Mouse (Mus musculus): ENCODE measurements around the gene Gata2.
"Not testable (repeated sequence)": the region's sequence is repeated elsewhere in the genome, so short reads cannot be mapped to it uniquely, and the experiment has no call there.

The Gata2 gene

GRCm38 (mm10) chr6:88193433-88194052 is at the start of gene Gata2:
TSS of gene Gata2 (plus strand) at chr6:88193891.
- no peak for DNase-seq

GRCm38 (mm10) chr6:88145793-88146192 is 47.9 kb upstream of the Gata2 start:
- no peak for DNase-seq

DNA sequence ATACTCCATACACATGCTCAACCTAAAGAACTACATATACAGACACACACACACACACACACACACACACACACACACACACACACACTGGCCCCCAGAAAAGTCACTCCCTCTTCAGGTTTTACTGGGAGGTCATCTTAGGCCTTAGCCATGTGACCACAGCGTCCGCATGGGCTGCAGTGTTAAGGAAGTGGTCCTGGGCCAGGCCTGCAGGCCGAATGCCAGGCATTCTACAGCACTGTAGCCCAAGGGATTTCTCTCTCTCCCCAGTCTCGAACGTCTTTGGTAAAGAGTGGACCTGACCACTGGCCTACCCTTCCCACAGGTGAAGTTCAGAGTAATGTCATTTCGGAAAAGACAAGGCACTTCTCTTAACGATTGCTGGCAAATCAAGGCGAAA is 47.1 kb upstream of the Gata2 start:
- no peak for DNase-seq

- DNase-seq = no peak
These were observed 46.2 kb upstream of the Gata2 start for GRCm38 (mm10) chr6:88147411-88148003.

- DNase-seq = no peak
These were observed 42.4 kb upstream of the Gata2 start for GRCm38 (mm10) chr6:88151335-88151734.

GRCm38 (mm10) chr6:88152127-88152705 is 41.5 kb upstream of the Gata2 start:
- no peak for DNase-seq

- no peak for DNase-seq
These were observed 40.7 kb upstream of the Gata2 start for GRCm38 (mm10) chr6:88152979-88153378.

GRCm38 (mm10) chr6:88155614-88156013 is 38.1 kb upstream of the Gata2 start:
- not testable (repeated sequence) for DNase-seq

DNA sequence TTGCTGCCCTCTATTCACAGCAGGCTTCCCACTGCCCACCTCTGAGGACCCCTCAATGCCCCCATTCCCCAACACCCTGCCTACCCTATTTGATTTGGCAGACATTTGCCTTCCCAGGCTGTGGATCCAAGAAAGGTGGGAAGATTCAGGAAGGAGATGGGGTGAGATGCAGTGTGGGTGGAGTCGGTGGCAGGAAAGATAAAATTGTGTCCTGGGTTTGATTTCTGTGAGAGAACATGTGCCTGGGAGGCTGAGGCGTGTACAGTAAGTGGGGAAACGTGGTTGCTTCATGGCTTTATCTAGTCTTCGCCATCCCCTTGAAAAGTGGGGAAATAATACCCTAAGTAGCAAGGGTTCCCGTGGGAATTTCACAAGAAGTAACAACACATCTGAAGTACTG is 34.9 kb upstream of the Gata2 start:
- DNase-seq = no peak

GRCm38 (mm10) chr6:88166054-88166453 is 27.6 kb upstream of the Gata2 start:
- DNase-seq = no peak

DNA sequence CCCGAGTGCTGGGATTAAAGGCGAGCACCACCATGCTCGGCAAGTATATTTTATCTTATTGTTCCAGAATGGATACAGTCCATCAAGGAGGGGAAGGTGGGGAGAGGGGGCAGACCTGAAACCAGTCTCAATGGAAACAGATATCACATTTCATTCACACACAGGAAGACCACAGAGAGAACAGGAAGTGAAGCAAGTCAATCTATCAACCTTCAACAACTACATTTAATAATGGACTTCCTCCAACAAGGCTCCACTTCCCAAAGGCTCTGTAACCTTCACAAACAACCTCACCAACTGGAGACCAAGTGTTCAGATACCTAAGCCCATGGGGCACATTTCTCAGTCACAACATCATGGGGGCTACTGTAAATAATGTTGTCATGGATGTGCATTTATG is 19.5 kb upstream of the Gata2 start:
- no peak for DNase-seq

GRCm38 (mm10) chr6:88174676-88175075 is 19.0 kb upstream of the Gata2 start:
- no peak for DNase-seq

DNA sequence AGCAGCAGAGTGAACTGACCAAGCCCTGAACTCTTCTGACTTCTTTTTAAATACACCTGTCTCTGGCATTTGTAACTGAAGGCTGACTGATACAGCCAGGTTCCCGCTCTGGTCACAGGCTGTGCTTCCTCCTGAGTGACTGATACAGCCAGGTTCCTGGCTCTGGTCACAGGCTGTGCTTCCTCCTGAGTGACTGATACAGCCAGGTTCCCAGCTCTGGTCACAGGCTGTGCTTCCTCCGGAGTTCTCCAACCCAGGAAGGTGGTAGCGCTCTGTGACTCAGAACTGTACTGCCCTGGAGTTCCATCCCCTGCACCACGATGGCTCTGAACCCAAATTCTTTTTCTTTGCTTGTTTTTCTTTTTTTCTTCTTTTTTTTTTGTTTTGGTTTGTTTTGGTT is 9.0 kb upstream of the Gata2 start:
- no peak for DNase-seq

DNA sequence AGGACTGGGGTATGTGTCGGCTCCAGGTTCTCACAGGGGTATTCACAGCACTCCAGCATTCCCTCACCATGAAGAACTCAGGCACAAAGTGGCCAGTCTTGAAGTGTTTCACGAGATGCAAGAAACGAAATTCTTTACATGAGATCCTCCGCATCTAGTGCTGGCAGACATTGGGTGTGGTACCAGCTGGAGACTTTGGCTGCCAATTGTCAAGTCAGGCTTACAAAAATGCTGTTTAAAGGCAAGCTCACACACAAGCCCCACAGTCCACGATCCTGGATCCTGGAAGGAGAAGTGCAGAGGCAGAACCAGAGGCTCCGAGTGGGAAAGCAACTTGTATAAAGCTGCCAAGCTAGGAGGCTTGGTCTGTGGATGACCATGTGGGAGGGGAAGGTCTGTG is 5.5 kb upstream of the Gata2 start:
- DNase-seq = no peak

DNA sequence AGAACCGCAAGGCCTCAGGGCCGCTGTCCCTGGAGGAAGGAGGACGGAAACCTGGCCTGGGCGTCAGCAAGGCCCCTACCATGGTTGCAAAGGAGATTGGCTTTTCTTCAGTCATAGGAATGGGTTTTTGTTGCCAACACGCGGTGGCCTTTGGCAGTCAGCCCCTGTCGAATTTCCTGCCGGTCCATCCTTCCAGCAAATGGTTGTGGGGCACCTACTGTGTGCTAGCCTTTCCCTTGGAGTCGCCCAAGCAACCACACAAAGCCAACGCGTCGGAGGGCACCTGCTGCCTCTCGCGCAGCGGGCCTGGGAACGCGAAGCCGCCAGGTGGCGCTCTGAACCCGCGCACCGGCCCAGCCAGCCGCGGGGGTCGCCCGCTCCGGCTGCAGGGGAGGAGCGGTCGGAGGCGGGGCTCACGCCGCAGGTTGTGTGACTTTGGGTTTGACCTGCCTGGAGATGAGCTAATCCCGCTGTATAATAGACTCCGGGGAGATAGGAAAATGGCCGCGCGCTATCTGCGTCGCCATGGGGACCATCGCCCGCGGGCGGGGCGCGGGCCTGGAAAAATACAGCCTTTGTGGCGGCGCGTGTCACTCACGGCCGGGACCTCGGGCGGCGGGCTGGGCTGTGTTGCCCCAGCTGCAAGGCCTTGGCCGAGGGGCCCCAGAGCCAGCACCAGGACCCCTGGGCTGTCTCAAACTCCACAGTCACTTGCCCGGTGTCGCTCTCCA is 4.2 kb upstream of the Gata2 start:
- peak; percentile 35 to 54 for DNase-seq

GRCm38 (mm10) chr6:88190043-88190309 is 3.7 kb upstream of the Gata2 start:
- DNase-seq = no peak

- no peak for DNase-seq
These were observed 3.2 kb upstream of the Gata2 start for GRCm38 (mm10) chr6:88190310-88191023.

- DNase-seq = no peak
These were observed 2.7 kb upstream of the Gata2 start for GRCm38 (mm10) chr6:88191024-88191365.

- no peak for DNase-seq
These were observed 2.1 kb upstream of the Gata2 start for GRCm38 (mm10) chr6:88191411-88192070.

- DNase-seq = no peak
These were observed 935 bp upstream of the Gata2 start for GRCm38 (mm10) chr6:88192756-88193155.

DNA sequence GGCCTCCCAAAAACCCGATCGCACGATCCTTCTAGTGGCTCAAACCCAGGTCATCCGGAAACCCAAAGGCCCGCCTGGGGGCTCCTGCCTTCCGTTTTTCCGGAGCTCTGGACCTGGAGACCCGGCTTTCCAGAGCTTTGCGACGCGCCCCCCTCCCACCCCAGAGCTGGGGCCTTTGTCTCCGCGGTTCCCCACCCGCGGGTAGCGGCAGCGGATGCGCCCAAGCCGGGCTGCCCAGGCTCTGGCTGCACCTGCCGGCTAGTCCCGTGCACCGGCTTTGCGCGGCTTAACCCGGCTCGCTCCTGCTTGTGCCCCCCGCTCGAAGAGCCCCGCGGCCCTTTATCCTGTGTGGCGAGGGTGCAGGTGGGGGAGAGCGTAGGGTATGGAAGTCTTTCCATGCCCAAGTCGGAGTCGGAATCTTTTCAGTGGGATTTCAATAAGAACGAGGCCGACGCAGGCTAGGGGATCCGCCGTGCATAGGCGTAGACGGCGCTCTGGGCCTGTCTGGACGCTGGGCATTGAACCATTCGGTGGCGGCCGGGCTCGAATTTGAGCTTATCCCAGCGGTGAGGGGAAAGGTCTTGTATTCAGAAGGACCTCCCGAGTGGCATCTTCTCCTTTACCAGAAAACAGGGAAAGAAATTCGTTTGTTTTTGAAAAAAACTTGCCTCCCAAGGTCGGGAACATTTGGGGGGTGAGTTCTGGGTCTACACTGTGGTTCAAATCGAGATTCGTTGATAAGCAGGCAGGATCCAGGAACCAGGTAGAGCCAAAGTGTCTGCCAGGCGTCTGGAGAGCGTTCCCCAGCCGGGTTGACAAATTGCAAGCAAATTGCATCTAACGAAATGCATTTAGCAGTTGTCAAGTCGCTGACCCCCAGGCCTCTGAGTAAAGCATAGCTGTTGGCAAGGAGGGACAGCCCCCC is 624 bp downstream of the Gata2 start:
- no peak for DNase-seq

GRCm38 (mm10) chr6:88194978-88195325 is 1.3 kb downstream of the Gata2 start:
- DNase-seq = no peak

Measured in thymus, adult 18-20 months (tissue).